Mouse (Mus musculus): ENCODE data around the gene Mpdz. TPM values are rescaled to one million over a fixed set of nuclear protein-coding genes. Genes with fewer than 3 reads are reported as not detected.

Mpdz gene
- polyA plus RNA-seq, 1 experiment from 2014 or later, result 30.5 TPM

DNA sequence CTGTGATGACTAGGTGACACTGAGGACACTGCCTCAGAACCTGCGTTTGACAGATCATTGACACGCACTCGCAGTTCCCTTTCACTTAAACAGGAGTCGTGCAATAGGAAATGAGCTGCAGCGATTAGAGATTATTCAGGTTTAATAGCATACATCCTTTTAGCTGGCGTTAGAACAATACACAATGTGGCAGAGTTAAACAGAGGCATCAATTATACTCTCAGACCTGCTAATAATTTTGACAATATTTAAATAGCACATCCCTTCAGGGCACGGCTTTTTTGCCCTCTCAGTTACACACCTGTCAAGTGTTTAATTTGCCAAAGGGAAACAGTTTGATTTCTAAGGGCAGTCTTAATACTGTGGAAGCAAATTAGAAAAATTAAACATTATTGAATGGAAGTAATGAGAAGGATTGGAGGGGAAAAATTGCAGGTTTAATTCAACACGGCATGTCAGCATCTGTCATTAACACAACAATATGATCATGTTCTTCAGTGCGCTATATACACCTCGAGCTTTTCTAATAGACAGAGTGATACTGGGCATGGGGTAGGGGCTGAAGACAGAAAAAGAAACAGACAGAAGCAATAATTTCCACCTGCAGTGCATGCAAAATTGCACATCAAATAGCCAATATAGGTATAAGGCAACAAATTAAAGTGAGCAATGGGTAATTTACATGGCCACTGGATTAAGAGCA is 27.1 kb downstream of the Mpdz start:
- 62% methylated on average over 10 of the region's 10 CpGs for WGBS
- no peak overlapping the region for H3K9ac ChIP-seq (ENCODE audit: low read length)
- no peak for ATAC-seq (ENCODE audit: low read depth)

DNA sequence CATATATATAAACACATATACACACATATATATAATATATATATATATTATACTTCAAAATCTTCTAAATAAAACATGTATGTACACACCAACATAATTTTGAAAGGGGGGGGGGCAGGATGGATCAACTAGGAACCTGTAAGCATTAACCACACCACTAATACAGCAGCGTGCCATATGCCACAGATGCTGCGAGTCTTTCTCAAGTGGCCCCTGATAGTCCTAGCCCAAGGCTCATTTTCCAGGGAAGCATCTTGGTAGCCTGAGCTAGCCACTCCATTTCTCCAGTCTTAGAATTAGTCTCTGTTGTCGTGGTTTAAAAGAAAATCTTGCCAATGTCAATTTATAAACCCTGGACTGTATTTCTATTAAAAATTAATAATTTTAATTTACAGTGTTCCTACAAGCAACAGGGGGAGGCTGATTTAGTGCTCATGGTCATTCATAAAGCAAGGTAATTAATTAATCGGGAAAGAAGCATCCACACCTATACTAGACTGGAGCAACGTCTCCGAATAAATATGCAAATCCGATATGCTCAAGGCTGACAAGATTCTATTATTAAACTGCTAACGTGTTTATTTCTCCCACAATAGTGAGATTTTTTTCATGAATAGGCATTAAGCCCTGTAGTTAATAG is 27.8 kb downstream of the Mpdz start:
- 87% methylated on average over 8 of the region's 8 CpGs for WGBS
- Histone ChIP-seq H3K9ac (ENCODE audit: low read length) (no peak overlapping the region), H3K27ac (ENCODE audit: low read length) (no peak overlapping the region), H3K4me3 (ENCODE audit: low read length) (no peak overlapping the region), H3K4me1 (replicated peaks; ENCODE audit: control insufficient read depth, insufficient read depth, low read length) (no peaks in the 10 kb centered on the region), H3K4me2 (ENCODE audit: low read depth, low read length) (no peak overlapping the region), H3K27me3 (ENCODE audit: control insufficient read depth, insufficient read depth, low read depth, low read length) (no peaks in the 10 kb centered on the region), H3K36me3 (ENCODE audit: control insufficient read depth, insufficient read depth, low read length) (no peaks in the 10 kb centered on the region), H3K9me3 (ENCODE audit: control insufficient read depth, low read length) (no peaks in the 10 kb centered on the region)
- no peak for ATAC-seq (ENCODE audit: low read depth)

More for the DNA sequence above, 27.1 kb downstream of the Mpdz start:
- no peaks in the 10 kb centered on the region for H3K4me1 ChIP-seq (replicated peaks; ENCODE audit: control insufficient read depth, insufficient read depth, low read length)
- no peaks in the 10 kb centered on the region for H3K27me3 ChIP-seq (ENCODE audit: control insufficient read depth, insufficient read depth, low read depth, low read length)
- no peaks in the 10 kb centered on the region for H3K9me3 ChIP-seq (ENCODE audit: control insufficient read depth, low read length)
- H3K36me3 ChIP-seq (ENCODE audit: control insufficient read depth, insufficient read depth, low read length), result no peaks in the 10 kb centered on the region
- no peak overlapping the region for H3K4me3 ChIP-seq (ENCODE audit: low read length)
- H3K27ac ChIP-seq (ENCODE audit: low read length), result no peak overlapping the region
- no peak overlapping the region for H3K4me2 ChIP-seq (ENCODE audit: low read depth, low read length)

DNA sequence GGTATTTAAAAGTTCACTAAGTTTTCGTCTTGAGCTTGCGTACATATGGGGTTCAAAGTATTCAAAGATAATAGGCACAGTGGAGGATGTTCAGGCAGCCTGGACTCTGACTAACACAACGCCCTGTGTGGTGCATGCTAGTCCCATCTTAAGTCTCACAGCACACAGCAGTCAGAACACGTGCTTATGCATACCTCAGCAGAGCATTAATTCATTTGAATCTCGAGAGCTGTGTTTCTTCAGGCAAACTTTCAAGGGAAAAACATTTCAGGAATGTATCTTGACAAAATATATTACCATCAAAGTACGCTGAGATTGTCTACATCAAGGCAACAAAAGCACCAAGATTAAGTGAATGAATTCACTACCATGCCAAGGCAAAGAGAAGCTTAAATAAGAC is 45.7 kb downstream of the Mpdz start:
- Histone ChIP-seq H3K36me3 (ENCODE audit: control insufficient read depth, insufficient read depth, low read length) (0 out of 2 replicates have a peak, but pooled peaks cover 3% of the 10 kb centered on the region), H3K4me1 (replicated peaks; ENCODE audit: control insufficient read depth, insufficient read depth, low read length) (no peaks in the 10 kb centered on the region), H3K9me3 (ENCODE audit: control insufficient read depth, low read length) (no peaks in the 10 kb centered on the region), H3K9ac (ENCODE audit: low read length) (no peak overlapping the region), H3K4me3 (ENCODE audit: low read length) (no peak overlapping the region), H3K27me3 (ENCODE audit: control insufficient read depth, insufficient read depth, low read depth, low read length) (no peaks in the 10 kb centered on the region), H3K27ac (ENCODE audit: low read length) (no peak overlapping the region), H3K4me2 (ENCODE audit: low read depth, low read length) (no peak overlapping the region)
- WGBS, result 72% methylated on average over 6 of the region's 6 CpGs
- no peak for ATAC-seq (ENCODE audit: low read depth)

DNA sequence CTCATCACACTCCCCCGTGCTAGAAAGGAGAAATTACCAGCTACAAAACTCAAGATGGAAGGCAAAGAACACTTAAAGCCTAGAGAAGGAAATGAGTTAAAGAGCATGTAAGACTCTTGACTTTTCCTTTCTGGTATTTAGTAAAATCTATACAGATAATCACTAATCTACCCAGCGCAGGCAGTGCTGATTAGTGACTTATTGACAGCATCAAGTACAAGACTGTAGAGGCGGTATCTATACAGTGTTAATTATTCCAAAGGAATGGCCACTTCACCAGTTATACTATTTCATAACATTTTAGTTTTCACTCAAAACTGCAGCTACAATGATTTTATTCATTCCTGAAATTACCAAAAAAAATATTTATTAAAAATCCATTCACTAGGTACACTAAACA is 49.7 kb downstream of the Mpdz start:
- no peak for ATAC-seq (ENCODE audit: low read depth)
- 78% methylated on average over 3 of the region's 3 CpGs for WGBS
- Histone ChIP-seq H3K36me3 (ENCODE audit: control insufficient read depth, insufficient read depth, low read length) (0 out of 2 replicates have a peak, but pooled peaks cover 3% of the 10 kb centered on the region), H3K9me3 (ENCODE audit: control insufficient read depth, low read length) (no peaks in the 10 kb centered on the region), H3K4me2 (ENCODE audit: low read depth, low read length) (no peak overlapping the region), H3K4me3 (ENCODE audit: low read length) (no peak overlapping the region), H3K4me1 (replicated peaks; ENCODE audit: control insufficient read depth, insufficient read depth, low read length) (0 out of 2 replicates have a peak, but pooled peaks cover 2% of the 10 kb centered on the region), H3K27me3 (ENCODE audit: control insufficient read depth, insufficient read depth, low read depth, low read length) (no peaks in the 10 kb centered on the region), H3K9ac (ENCODE audit: low read length) (no peak overlapping the region), H3K27ac (ENCODE audit: low read length) (no peak overlapping the region)

DNA sequence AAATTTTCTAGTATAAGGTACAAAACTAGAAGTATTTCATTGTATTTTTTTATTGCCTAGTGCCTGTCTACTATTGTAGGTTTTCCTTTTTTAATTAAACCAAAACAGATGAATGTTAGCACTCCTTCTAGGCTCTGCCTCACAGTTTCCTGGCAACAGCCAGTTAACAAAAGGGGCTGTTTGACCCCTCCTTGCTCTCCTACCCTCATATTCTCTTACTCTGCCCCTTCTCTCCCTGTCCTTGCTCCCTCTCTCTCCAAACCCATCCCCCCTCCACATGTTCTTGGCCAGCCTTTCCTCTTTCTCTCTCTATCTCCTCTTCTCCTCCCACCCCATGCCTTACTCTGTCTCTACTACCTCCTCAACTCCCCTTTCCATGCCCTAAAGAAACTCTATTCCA is 53.4 kb downstream of the Mpdz start:
- no peaks in the 10 kb centered on the region for H3K27me3 ChIP-seq (ENCODE audit: control insufficient read depth, insufficient read depth, low read depth, low read length)
- H3K4me2 ChIP-seq (ENCODE audit: low read depth, low read length), result no peak overlapping the region
- H3K9me3 ChIP-seq (ENCODE audit: control insufficient read depth, low read length), result no peaks in the 10 kb centered on the region
- no peak for ATAC-seq (ENCODE audit: low read depth)
- H3K4me3 ChIP-seq (ENCODE audit: low read length), result no peak overlapping the region
- H3K27ac ChIP-seq (ENCODE audit: low read length), result no peak overlapping the region
- H3K36me3 ChIP-seq (ENCODE audit: control insufficient read depth, insufficient read depth, low read length), result no peaks in the 10 kb centered on the region
- H3K9ac ChIP-seq (ENCODE audit: low read length), result no peak overlapping the region
- H3K4me1 ChIP-seq (replicated peaks; ENCODE audit: control insufficient read depth, insufficient read depth, low read length), result 0 out of 2 replicates have a peak, but pooled peaks cover 2% of the 10 kb centered on the region

DNA sequence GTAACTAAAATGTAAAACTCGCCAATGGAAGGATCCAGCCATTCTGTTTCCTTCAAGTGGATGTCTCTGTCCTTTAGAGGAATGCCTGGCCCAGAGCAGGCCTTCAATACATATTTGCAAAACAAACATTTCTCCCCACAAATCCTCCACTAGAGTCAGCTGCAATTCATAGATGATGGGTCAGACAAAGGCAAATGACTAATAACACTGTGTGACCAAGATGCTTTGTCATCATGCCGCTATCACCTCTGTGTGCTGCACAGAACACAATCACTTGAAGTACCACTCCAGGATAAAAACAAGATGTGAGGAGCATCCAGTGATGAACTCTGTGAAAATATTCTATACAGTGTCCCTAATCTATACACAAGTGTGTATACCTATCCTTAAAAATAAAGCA is 55.0 kb downstream of the Mpdz start:
- Histone ChIP-seq H3K9me3 (ENCODE audit: control insufficient read depth, low read length) (no peaks in the 10 kb centered on the region), H3K4me1 (replicated peaks; ENCODE audit: control insufficient read depth, insufficient read depth, low read length) (0 out of 2 replicates have a peak, but pooled peaks cover 2% of the 10 kb centered on the region), H3K36me3 (ENCODE audit: control insufficient read depth, insufficient read depth, low read length) (peaks cover 3% of the 10 kb centered on the region; the same call in 1 of the 2 replicates), H3K4me3 (ENCODE audit: low read length) (no peak overlapping the region), H3K27me3 (ENCODE audit: control insufficient read depth, insufficient read depth, low read depth, low read length) (no peaks in the 10 kb centered on the region), H3K9ac (ENCODE audit: low read length) (no peak overlapping the region), H3K4me2 (ENCODE audit: low read depth, low read length) (no peak overlapping the region), H3K27ac (ENCODE audit: low read length) (no peak overlapping the region)
- WGBS, result 76% methylated on average over 2 of the region's 2 CpGs
- no peak for ATAC-seq (ENCODE audit: low read depth)

DNA sequence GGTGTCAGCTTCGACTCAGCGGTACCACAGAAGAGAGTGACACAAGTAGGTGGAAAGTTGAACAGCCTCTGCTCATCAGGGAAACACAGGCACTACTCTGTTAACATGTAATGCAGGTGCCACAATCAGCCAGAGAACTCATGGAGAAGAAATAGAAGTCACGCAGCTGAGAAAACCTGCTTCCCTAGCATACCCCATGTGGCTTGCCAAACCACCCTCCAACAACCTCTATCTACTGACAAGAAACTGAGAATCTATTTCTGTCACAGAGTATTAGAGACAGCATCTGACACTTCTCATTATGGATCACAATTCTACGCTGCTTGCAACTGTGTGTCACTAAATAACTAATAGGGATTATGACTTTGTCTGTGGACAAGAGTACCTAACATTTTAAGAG is 70.3 kb downstream of the Mpdz start:
- Histone ChIP-seq H3K27ac (ENCODE audit: low read length) (no peak overlapping the region), H3K9me3 (ENCODE audit: control insufficient read depth, low read length) (no peaks in the 10 kb centered on the region), H3K36me3 (ENCODE audit: control insufficient read depth, insufficient read depth, low read length) (peaks cover 10% of the 10 kb centered on the region; the same call in 1 of the 2 replicates), H3K9ac (ENCODE audit: low read length) (no peak overlapping the region), H3K4me3 (ENCODE audit: low read length) (no peak overlapping the region), H3K4me2 (ENCODE audit: low read depth, low read length) (no peak overlapping the region), H3K27me3 (ENCODE audit: control insufficient read depth, insufficient read depth, low read depth, low read length) (no peaks in the 10 kb centered on the region), H3K4me1 (replicated peaks; ENCODE audit: control insufficient read depth, insufficient read depth, low read length) (no peaks in the 10 kb centered on the region)
- ATAC-seq (ENCODE audit: low read depth), result no peak
- WGBS, result 92% methylated on average over 4 of the region's 4 CpGs

DNA sequence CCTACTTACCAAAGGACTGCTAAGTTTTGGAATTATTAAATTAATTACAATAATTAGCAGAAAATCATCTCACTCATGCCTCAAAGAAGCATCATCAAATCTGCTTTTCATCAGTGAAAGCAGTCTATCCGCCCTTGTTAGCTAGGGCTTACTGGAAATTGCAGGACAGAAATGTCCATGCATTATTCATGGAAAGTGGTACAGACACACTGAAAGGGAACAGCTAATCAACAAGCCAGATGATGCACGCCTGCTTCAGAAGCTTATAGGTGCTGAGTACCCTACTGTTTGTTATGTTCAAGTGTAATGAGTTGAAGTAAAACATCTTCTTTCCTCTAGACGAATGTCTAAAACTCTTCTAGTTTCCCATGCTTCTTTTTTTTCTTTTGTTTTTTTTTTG is 91.2 kb downstream of the Mpdz start:
- Histone ChIP-seq H3K4me2 (ENCODE audit: low read depth, low read length) (no peak overlapping the region), H3K9ac (ENCODE audit: low read length) (no peak overlapping the region), H3K4me1 (replicated peaks; ENCODE audit: control insufficient read depth, insufficient read depth, low read length) (no peaks in the 10 kb centered on the region), H3K9me3 (ENCODE audit: control insufficient read depth, low read length) (no peaks in the 10 kb centered on the region), H3K36me3 (ENCODE audit: control insufficient read depth, insufficient read depth, low read length) (peaks cover 11% of the 10 kb centered on the region), H3K27ac (ENCODE audit: low read length) (no peak overlapping the region), H3K4me3 (ENCODE audit: low read length) (no peak overlapping the region), H3K27me3 (ENCODE audit: control insufficient read depth, insufficient read depth, low read depth, low read length) (no peaks in the 10 kb centered on the region)
- no peak for ATAC-seq (ENCODE audit: low read depth)
- 93% methylated on average over 3 of the region's 3 CpGs for WGBS

DNA sequence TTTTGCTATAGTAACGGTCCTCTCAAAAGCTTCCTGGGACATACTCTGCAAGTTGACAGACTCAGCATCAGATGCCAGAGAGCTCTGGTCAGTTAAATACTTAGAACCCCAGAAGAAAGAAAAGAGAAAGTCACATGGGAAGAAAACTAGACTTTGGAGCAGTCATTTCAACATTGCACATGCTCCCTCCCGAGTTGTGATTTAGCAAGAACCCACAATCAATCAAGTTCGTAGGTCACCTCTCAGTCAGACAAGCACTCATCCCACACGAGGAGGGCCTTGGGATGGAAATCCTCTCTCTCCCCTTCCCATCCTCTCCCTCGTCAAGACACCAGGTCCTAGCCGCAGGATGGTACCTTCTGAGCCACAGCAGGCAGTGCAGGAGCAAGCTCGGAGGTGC is 94.0 kb downstream of the Mpdz start:
- H3K4me2 ChIP-seq (ENCODE audit: low read depth, low read length), result no peak overlapping the region
- peaks cover 7% of the 10 kb centered on the region for H3K36me3 ChIP-seq (ENCODE audit: control insufficient read depth, insufficient read depth, low read length)
- H3K9ac ChIP-seq (ENCODE audit: low read length), result no peak overlapping the region
- 69% methylated on average over 7 of the region's 7 CpGs for WGBS
- ATAC-seq (ENCODE audit: low read depth), result no peak
- H3K4me1 ChIP-seq (replicated peaks; ENCODE audit: control insufficient read depth, insufficient read depth, low read length), result no peaks in the 10 kb centered on the region
- no peaks in the 10 kb centered on the region for H3K27me3 ChIP-seq (ENCODE audit: control insufficient read depth, insufficient read depth, low read depth, low read length)
- H3K4me3 ChIP-seq (ENCODE audit: low read length), result no peak overlapping the region
- H3K27ac ChIP-seq (ENCODE audit: low read length), result no peak overlapping the region
- H3K9me3 ChIP-seq (ENCODE audit: control insufficient read depth, low read length), result no peaks in the 10 kb centered on the region
